Mouse (Mus musculus): ENCODE measurements around the gene Utp4.
A peak's percentile ranks its signal among the peaks of the same experiment; 100 is the strongest.
"Not testable (repeated sequence)": the region's sequence is repeated elsewhere in the genome, so short reads cannot be mapped to it uniquely, and the experiment has no call there.

Utp4 gene

GRCm38 (mm10) chr8:106905727-106906480 is 12.5 kb downstream of the Utp4 start:
- no peak for DNase-seq (ENCODE audit: low spot score)

- DNase-seq (ENCODE audit: low spot score): no peak
Measured at GRCm38 (mm10) chr8:106906635-106907034, 13.2 kb downstream of the Utp4 start.

DNA sequence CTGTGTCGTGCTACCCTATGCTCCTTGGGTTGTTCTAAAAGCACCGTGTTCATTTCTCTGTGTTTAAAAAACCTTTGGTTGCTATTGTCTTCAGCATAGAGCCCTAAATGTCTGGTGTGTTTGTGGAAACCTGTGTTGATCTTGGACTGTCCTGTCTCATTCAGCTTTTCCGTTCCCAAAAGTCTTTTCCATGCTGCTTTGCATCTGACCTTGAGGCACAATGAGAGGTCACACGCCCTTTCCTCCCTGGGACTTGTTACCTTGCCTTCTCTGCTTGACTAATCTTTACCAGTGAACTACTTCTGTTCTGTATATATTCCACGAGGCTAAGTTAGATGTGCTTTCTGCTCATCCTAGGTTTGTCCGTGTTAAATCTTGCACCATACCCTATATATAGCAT is 14.0 kb downstream of the Utp4 start:
- DNase-seq (ENCODE audit: low spot score): no peak

- DNase-seq (ENCODE audit: low spot score): no peak
Measured at GRCm38 (mm10) chr8:106908291-106908690, 14.9 kb downstream of the Utp4 start.

- DNase-seq (ENCODE audit: low spot score): no peak
Measured at GRCm38 (mm10) chr8:106913631-106914030, 20.2 kb downstream of the Utp4 start.

DNA sequence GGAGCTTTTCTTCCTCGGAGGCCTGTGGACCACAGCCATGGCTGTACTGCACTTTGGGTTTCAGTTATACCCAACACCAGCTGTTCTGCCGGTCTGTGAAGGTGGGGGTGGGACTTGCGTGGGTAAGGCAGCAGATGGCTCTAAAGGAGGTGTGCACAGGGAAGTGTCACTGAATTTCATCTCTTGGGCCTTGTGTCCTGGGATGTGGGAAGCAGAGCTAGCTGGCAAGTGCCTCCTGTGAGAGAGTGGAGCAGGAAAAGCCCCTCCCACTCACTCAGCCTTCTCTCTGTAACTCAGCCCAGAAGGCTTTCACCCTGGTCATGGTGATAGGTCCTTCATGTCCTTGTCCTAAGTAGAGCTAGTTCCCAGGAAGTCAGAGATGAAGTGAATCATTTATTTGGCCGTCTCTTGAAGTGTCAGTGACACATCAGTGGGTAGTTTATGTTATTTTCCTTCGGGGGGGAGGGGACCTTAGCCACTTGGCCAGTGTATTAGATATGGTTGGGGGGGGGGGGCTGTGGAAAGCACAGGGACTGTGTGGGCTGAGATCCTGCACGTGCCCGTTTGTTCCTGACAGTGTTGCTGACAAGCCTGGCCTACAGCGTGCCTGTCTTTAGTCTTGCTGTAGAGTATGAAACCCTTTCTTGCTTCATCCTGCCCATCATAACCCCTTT is 26.4 kb downstream of the Utp4 start:
- no peak for DNase-seq (ENCODE audit: low spot score)

DNA sequence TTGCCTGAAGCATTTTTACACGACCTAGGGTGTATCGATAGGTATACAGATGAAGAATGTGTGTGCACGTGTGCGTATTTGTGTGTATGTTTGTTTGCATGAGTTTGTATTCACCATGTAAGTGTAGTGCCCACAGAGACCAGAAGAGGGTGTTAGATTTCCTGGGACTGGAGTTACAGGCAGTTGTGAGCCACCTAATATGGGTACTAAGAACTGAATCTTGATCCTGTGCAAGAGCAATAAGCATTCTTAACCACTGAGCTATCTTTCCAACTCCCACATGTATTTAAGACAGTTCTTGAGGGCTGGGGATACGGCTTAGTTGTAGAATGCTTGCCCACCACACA is 26.9 kb downstream of the Utp4 start:
- DNase-seq (ENCODE audit: low spot score): no peak

- DNase-seq (ENCODE audit: low spot score): no peak
Measured at GRCm38 (mm10) chr8:106924057-106924456, 30.6 kb downstream of the Utp4 start.

DNA sequence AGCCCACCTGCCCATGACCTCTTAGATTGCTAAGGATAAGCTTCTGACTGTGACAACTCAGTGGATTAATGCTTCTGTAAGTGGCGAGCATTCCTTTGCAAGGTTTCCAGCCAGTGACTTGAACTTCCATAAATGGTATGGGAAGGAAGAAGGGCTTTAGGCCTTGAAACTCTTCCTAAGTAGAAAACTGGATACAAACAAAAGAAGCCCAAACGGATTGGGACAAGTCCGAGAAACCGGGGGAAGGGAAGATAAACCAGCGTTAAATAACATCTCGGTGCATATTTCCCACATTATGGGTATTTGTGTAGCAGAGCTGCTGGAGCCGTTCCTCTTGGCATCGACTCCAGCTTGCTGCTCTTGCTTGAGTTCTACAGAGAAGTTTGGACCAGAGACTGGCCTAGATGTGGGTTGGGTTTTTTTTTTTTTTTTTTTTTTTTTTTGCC is 31.5 kb downstream of the Utp4 start:
- DNase-seq (ENCODE audit: low spot score): no peak

DNA sequence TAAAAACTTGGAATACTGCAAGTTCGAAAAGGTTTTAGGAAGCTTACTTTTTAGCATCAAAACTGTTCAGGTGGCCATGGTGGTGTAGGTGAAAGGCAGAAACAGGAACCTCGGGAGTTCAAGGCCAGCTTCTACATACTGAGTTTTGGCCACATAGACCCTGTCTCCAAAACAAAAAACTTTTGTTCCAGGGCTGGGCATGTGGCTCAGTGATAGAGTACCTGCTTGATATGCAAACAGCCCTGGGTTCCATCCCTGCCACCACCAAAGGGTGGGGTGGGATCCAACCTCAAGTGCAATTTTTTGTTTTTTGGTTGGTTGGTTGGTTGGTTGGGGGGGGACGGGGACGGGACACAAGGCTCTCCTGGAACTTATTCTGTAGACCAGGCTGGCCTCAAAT is 32.0 kb downstream of the Utp4 start:
- no peak for DNase-seq (ENCODE audit: low spot score)

DNA sequence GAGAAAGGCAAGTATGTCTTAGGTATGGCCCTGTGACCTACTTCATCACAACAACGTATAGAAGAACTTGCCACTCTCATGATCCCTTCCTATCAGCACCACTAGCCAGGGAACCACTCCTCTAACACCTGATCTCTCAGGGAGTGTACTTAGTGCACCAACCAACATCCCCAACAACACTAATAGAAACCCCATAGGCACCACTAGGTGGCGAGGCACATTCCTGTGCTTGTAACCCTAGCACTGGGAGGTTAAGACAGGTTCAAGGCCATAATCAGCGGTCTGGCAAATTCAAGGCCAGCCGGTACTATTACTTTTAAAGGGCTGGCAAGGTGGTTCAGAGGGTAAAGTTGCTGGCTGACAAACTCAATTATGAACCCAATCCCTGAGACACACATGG is 33.8 kb downstream of the Utp4 start:
- DNase-seq (ENCODE audit: low spot score): no peak

- not testable (repeated sequence) for DNase-seq (ENCODE audit: low spot score)
Measured at GRCm38 (mm10) chr8:106928182-106928581, 34.7 kb downstream of the Utp4 start.

DNA sequence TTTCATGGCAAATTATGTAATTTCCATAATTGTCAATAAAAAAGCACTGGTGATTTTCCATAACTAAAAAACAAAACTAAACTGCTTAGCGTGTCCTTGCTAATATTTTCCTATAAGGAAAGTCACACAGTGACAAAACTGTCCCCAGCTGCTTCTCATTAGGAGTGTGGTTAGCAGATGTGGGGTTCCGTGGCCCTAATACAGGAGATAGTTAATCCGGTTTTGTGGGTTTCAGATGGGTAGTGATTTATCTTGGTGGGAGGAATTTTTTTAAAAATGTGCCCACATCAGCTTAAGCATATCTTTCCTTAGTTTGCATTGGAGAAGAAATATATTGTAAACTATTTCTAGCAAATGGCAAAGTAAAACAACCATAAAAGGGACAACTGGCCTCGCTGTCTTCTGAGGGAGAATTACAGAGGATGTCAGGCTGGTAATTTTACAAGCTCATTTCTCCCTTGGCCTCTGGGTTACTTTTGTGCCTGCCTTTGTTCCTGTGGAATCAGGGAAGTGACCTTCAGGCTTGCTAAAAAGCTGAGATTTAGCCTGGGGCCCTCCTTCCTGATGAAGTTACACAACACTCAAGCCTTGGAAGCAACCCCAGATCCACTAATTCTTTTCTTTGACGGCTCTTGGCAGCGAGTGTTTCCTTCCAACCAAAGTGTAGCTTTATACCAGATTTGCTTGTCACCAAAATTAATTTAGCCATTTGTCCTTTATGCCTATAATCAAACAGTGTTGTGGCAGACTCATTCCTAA is 35.9 kb downstream of the Utp4 start:
- no peak for DNase-seq (ENCODE audit: low spot score)

DNA sequence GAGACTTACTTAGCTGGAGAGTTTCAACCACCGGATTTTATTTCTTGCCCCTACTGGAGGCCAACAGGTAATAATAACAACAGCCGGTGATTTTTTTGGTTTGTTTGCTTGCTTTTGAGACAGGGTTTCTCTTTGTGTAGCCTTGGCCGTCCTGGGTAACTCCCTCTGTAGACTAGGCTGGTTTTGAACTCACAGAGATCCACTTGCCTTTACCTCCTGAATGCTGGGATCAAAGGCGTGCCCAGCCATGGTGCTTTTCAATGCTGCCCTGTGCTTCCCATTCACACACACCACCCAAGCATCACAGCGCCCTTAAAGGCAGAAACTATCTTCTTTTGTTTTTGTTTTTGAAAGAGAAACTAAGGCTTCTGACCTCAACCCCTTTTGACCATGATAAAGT is 36.5 kb downstream of the Utp4 start:
- DNase-seq (ENCODE audit: low spot score): no peak

DNA sequence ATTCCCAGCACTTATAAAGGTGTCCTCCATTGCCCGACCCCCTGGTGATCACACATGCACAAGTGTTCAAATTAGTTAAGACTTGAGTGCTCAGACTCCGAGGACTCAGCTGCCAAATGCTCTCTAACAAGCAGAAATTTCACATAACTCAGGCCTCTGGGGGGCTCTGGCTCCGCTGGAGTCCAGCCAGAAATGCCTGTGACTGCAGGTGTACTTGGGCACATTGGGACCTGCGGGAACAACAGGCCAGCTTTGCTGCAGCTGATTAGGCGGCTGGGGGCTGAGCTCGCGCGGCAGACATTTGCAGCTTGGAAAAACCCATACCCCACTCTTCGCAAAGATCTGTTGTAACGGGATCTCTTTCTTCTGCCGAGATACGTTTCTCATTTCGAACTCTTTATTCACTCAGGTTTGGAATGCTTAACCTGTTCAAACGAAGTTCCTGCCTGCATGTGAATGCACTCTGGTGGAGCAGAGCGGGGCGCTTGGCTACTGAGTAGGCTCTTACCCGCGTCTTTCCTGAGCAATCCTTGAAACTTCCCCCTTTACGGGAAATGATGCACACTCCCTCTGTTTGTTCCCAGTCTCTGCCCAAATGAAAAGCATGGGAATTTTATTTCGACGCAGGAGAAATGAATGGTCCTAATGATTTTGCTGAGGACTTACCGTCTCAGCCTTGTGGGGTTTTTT is 39.1 kb downstream of the Utp4 start:
- no peak for DNase-seq (ENCODE audit: low spot score)

DNA sequence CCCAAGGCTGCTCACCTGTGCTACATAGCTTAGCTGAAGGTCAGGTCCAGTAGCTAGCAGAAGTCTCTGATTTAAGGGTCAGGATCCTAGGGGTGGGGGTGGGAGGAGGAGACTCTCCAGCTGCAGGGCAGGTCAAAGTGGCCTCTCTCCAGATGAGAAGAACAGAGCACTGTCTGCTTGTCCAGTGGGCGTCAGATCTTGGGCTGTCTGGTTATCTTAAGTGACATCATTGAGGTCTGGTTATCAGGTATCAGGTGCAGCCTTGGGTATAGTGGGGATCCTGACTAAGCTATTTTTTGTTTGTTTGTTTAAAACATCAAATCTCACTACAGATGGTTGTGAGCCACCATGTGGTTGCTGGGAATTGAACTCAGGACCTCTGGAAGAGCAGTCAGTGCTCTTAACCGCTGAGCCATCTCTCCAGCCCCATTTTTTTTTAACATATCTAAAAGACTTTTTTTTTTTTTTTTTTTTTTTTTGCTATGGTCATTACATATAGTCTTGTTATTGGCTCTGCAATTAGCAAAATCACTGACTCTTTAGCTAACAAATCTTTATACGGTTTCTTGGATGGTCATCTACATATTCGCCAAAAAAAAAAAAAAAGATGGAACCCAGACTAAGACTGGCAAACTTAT is 40.2 kb downstream of the Utp4 start:
- DNase-seq (ENCODE audit: low spot score): no peak

DNA sequence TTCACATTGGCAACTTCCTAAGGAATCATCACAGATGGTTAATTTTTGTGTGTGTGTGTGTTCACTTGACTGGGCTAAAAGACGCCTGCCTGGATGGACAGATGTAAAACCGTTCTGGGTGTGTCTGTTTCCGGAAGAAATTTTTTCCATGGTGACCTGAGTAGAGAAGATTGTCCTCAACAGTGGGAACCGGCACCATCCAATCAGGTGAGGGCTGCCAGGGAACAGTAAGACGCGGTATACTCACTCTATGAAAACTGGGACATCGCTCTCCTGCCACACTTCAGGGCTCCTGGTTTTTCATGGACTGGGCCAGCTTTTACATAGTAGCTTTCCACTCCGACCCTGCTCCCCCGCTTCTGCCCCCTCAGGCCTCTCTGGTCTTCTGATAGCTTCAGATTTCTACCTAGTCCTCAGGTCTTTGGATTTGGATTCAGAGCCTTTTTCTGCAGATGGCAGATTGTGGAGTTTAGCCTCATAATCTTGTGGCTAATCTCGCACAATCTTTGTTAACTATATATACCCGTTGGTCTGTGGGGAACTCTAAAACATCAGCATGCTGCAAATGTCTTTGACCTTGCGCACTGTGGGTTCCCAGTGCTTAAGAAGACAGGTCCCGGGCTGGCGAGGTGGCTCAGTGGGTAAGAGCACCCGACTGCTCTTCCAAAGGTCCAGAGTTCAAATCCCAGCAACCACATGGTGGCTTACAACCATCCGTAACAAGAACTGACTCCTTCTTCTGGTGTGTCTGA is 41.0 kb downstream of the Utp4 start:
- DNase-seq (ENCODE audit: low spot score): no peak

GRCm38 (mm10) chr8:106935324-106935869 is 42.0 kb downstream of the Utp4 start, which contains the start of gene Sntb2:
Gene Sntb2, plus strand, starts transcription at chr8:106935750.
- peak; percentile 83 for DNase-seq (ENCODE audit: low spot score)

DNA sequence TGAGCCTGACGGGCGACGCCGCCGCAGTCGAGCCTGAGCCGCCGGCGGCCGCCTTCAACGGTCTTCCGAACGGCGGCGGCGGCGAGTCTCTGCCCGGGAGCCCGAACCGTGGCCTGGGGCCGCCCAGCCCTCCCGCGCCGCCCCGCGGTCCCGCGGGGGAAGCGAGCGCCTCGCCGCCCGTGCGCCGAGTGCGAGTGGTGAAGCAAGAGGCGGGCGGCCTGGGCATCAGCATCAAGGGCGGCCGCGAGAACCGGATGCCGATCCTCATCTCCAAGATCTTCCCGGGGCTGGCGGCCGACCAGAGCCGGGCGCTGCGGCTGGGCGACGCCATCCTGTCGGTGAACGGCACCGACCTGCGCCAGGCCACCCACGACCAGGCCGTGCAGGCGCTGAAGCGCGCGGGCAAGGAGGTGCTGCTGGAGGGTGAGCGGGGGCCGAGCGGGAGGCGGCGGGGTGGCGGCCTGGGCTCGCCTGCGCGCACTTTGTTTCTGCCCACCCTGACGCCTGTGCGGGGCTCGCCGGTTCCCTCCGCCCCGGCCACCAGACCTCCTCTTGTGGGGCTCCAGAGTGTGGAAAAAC is 42.6 kb downstream of the Utp4 start:
- DNase-seq (ENCODE audit: low spot score): peak; percentile 49

DNA sequence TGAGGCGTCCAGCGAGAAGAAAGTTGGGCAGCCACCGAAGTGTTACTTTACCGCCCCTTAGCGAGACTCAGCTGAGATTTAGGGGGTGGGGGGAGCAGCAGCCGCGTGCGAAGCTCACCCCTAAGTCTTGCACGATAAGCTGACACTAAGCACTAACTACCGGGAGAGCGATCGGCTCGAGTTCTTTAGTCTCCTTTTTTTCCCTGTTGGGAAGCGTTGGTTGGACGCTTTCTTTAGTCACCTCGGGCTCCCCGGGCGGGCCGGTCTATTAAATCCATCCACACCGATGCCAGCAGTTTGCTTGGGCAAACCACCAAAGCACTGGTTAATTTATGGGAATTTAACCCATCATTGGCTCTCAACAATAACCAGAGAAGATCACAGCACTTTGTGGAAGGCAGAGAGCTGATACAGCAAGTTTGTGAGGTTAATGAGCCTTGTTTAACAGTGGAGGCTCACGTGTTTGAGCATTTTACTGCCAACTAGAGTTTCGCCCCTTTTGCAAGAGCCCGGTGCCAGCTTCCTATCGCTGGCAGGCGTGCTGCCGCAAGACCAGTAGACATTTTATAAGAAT is 43.1 kb downstream of the Utp4 start:
- peak; percentile 29 for DNase-seq (ENCODE audit: low spot score)

Measured in ovary, postnatal 10 days (tissue).